Mouse (Mus musculus): Measurements from ENCODE around the gene Bcs1l.

DNA sequence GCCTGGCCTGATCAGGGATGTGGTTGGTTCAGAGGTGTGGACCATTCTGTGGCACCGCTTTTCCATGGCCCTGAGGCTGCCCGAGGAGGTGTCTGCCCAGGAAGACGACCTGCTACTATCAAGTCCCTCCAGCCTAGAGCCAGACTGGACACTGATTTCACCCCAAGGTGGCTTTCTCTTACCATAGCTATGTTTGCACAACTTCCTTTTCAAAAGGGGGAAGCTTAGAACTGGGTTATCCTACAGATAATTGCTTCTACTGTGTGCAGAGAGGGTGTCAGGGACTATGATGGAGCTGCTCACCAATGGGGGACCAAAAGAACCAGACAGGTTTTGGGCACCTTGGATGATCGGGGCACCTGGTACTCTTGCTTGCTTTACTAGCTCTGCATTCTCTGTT is 44.6 kb downstream of the Bcs1l start:
- TF ChIP-seq CTCF (IDR thresholded peaks at IDR 0.05; ENCODE audit: control insufficient read depth, insufficient read depth, insufficient replicate concordance, low read depth, low read length) (no peak), POLR2A (IDR thresholded peaks at IDR 0.05; ENCODE audit: control insufficient read depth, low read depth, low read length) (no peak)
